Comparison of ENCODE assay signal across 11 mouse cellular contexts in genomic region chr2:156777326-156778004, GRCm38 (mm10). TPM values are rescaled to one million over a fixed set of nuclear protein-coding genes. Genes with fewer than 3 reads are reported as not detected.
DNase-seq lines count a peak whose midpoint lies in the region; ATAC-seq and TF ChIP-seq lines count a peak whose summit lies in the region.
"Had no signal": no experiment of that assay in that cellular context is flagged by ENCODE, and none has a peak within 500 bp of the region (broad histone marks: within the 10 kb centered on the region; RNA-seq: fewer than 3 reads in every experiment).

No protein-coding gene starts in this region.

- H3K27ac ChIP-seq in heart, embryonic 16.5 days (ENCODE audit: low read length), result peak overlapping the region; percentile 66
- H3K27ac ChIP-seq: midbrain, embryonic 15.5 days had no signal

- H3K27me3 ChIP-seq in C2C12 (ENCODE audit: control insufficient read depth, insufficient read depth, insufficient read length), result no peaks in the 10 kb centered on the region
- H3K27me3 ChIP-seq in heart, embryonic 16.5 days (ENCODE audit: control insufficient read depth, insufficient read depth, low read length), result no peaks in the 10 kb centered on the region
- H3K27me3 ChIP-seq: midbrain, embryonic 15.5 days had no signal

- TF ChIP-seq CTCF in C2C12 (IDR thresholded peaks at IDR 0.05; ENCODE audit: control insufficient read depth, insufficient read depth, insufficient read length), result no peak

- peaks cover 37% of the 10 kb centered on the region for H3K4me1 ChIP-seq in heart, embryonic 16.5 days (ENCODE audit: control insufficient read depth, insufficient read depth, low read length)

- peak overlapping the region; percentile 71 for H3K9ac ChIP-seq in heart, embryonic 16.5 days (ENCODE audit: low read length)
- H3K9ac ChIP-seq: midbrain, embryonic 15.5 days had no signal

- peak overlapping the region; percentile 69 for H3K4me2 ChIP-seq in heart, embryonic 16.5 days (ENCODE audit: low read depth, low read length)
- H3K4me2 ChIP-seq: midbrain, embryonic 15.5 days had no signal

- no peaks in the 10 kb centered on the region for H3K79me3 ChIP-seq in C2C12 (ENCODE audit: low read depth)

- peak; percentile 95 for DNase-seq in heart, adult 11 months
- no peak for DNase-seq in heart, postnatal 4 days
- peak; percentile 42 to 67 for DNase-seq in kidney, postnatal 36 days
- no peak for DNase-seq in ovary, postnatal 36 days (ENCODE audit: low spot score)
- DNase-seq in urinary bladder, postnatal 10 days (ENCODE audit: low spot score), result no peak
- no peak for DNase-seq in layer of hippocampus, postnatal 10 days (ENCODE audit: low spot score in 2 of 2)
- DNase-seq: cerebellum, postnatal 10 days; right cerebral cortex, adult 18-20 months had no signal

- H3K36me3 ChIP-seq in C2C12 (ENCODE audit: control insufficient read depth, insufficient read depth), result no peaks in the 10 kb centered on the region
- peaks cover 10% of the 10 kb centered on the region; the same call in 1 of the 2 replicates for H3K36me3 ChIP-seq in heart, embryonic 16.5 days (ENCODE audit: control insufficient read depth, insufficient read depth)
- H3K36me3 ChIP-seq: midbrain, embryonic 15.5 days had no signal

- WGBS in heart, embryonic 16.5 days, result 27% methylated on average over 7 of the region's 7 CpGs

- H3K9me3 ChIP-seq in heart, embryonic 16.5 days (replicated peaks; ENCODE audit: control insufficient read depth, low read length), result no peaks in the 10 kb centered on the region
- H3K9me3 ChIP-seq: midbrain, embryonic 15.5 days had no signal

- peaks cover 6% of the 10 kb centered on the region for H3K79me2 ChIP-seq in C2C12 (ENCODE audit: control insufficient read depth, insufficient read depth)

- H3K4me3 ChIP-seq in C2C12 (ENCODE audit: insufficient read depth, poor library complexity, severe bottlenecking), result no peak overlapping the region
- peak overlapping the region; percentile 52 for H3K4me3 ChIP-seq in heart, embryonic 16.5 days (ENCODE audit: low read length)
- H3K4me3 ChIP-seq: midbrain, embryonic 15.5 days had no signal

- H3ac ChIP-seq in C2C12 (ENCODE audit: control insufficient read depth, insufficient read length, low read depth), result no peak overlapping the region

- ATAC-seq in heart, embryonic 16.5 days (replicated peaks; ENCODE audit: extremely low read depth, insufficient read depth, low FRiP score), result no peak
- ATAC-seq: midbrain, embryonic 15.5 days had no signal

TF ChIP-seq in C2C12, 6 proteins besides CTCF, POLR2A, EP300 and RAD21:
- TF ChIP-seq MYOD1 (IDR thresholded peaks at IDR 0.05; ENCODE audit: control insufficient read depth, insufficient read length, low read depth), result peak; percentile 84
- TF ChIP-seq MYOG (IDR thresholded peaks at IDR 0.05; ENCODE audit: control insufficient read depth, extremely low read depth, insufficient read length), result no peak

RNA-seq across cellular contexts. Expression of gene Myl9, which starts 2.2 kb away (rescaled TPM):
- 1,000 to 10,000 TPM; 1,178 to 1,267 TPM for total RNA-seq in heart, postnatal 4 days (2021)
- 954 TPM for polyA plus RNA-seq in C2C12 (2012; fragmentation: generic; extraction: Trizol)
- 1,725 and 1,731 TPM in 2 replicates for polyA plus RNA-seq in heart, embryonic 16.5 days (2015; fragmentation: Nextera tagmentation; extraction: Ambion mirVana)
- total RNA-seq in layer of hippocampus, postnatal 10 days (2021), result 10 to 100 TPM; 21.4 to 23.4 TPM

Comparison
In these comparisons a context has a peak if more than half of its experiments do, and no peak if none do; other contexts are left out.
1. DNase-seq: peak in heart, adult 11 months (single experiment) and kidney, postnatal 36 days (2 of 2); none in heart, postnatal 4 days (single experiment), ovary, postnatal 36 days (single experiment), urinary bladder, postnatal 10 days (single experiment) and layer of hippocampus, postnatal 10 days (0 of 2).
2. RNA of gene Myl9, which starts 2.2 kb away (total RNA-seq): 1,178 to 1,267 TPM in heart, postnatal 4 days; 21.4 to 23.4 TPM in layer of hippocampus, postnatal 10 days; every median in the first group is over 10 times any median in the second.